Mouse (Mus musculus) 3T3-L1 (cell line): ENCODE results near the gene Lhfpl2.

Experiments used
- DNase-seq: peaks from one replicate; pipeline ENCODE4 v3.0.0-alpha.2; 2015; ENCODE audit warnings: low read depth, low spot score

Lhfpl2 gene

GRCm38 (mm10) chr13:94098369-94099084 lies 40.9 kb downstream of the Lhfpl2 start:
- DNase-seq, result peak; percentile 66

- no peak for DNase-seq
Observed at GRCm38 (mm10) chr13:94099087-94099486, 41.5 kb downstream of the Lhfpl2 start.

- no peak for DNase-seq
Observed at GRCm38 (mm10) chr13:94100361-94100760, 42.8 kb downstream of the Lhfpl2 start.

GRCm38 (mm10) chr13:94101020-94101571 lies 43.5 kb downstream of the Lhfpl2 start:
- DNase-seq, result no peak

GRCm38 (mm10) chr13:94104866-94105475 lies 47.4 kb downstream of the Lhfpl2 start:
- DNase-seq, result no peak

GRCm38 (mm10) chr13:94106431-94106830 lies 48.8 kb downstream of the Lhfpl2 start:
- DNase-seq, result no peak

- peak; percentile 49 for DNase-seq
Observed at GRCm38 (mm10) chr13:94106983-94107382, 49.4 kb downstream of the Lhfpl2 start.

GRCm38 (mm10) chr13:94110556-94110955 lies 53.0 kb downstream of the Lhfpl2 start:
- no peak for DNase-seq

GRCm38 (mm10) chr13:94115476-94115875 lies 57.9 kb downstream of the Lhfpl2 start:
- no peak for DNase-seq

- peak; percentile 78 for DNase-seq
Observed at GRCm38 (mm10) chr13:94116705-94117410, 59.3 kb downstream of the Lhfpl2 start.

GRCm38 (mm10) chr13:94117522-94117921 lies 59.9 kb downstream of the Lhfpl2 start:
- DNase-seq, result no peak

GRCm38 (mm10) chr13:94118091-94118490 lies 60.5 kb downstream of the Lhfpl2 start:
- DNase-seq, result no peak

- DNase-seq, result no peak
Observed at GRCm38 (mm10) chr13:94119309-94119708, 61.7 kb downstream of the Lhfpl2 start.

GRCm38 (mm10) chr13:94122703-94123592 lies 65.4 kb downstream of the Lhfpl2 start:
- no peak for DNase-seq

GRCm38 (mm10) chr13:94130394-94130793 lies 72.8 kb downstream of the Lhfpl2 start:
- no peak for DNase-seq

GRCm38 (mm10) chr13:94131135-94131534 lies 73.5 kb downstream of the Lhfpl2 start:
- no peak for DNase-seq

- DNase-seq, result peak; percentile 91
Observed at GRCm38 (mm10) chr13:94132187-94132995, 74.8 kb downstream of the Lhfpl2 start.

GRCm38 (mm10) chr13:94134646-94135045 lies 77.0 kb downstream of the Lhfpl2 start:
- DNase-seq, result no peak

GRCm38 (mm10) chr13:94135180-94135579 lies 77.6 kb downstream of the Lhfpl2 start:
- DNase-seq, result no peak

GRCm38 (mm10) chr13:94139713-94140445 lies 82.3 kb downstream of the Lhfpl2 start:
- peak; percentile 88 for DNase-seq
